Mouse (Mus musculus): ENCODE results near the gene Olfr317. TPM values are rescaled to one million over a fixed set of nuclear protein-coding genes. Genes with fewer than 3 reads are reported as not detected.
"Not testable (repeated sequence)": the region's sequence is repeated elsewhere in the genome, so short reads cannot be mapped to it uniquely, and the experiment has no call there.

Olfr317 gene
- polyA plus RNA-seq (2016; fragmentation: Nextera tagmentation; extraction: Ambion mirVana): not detected in 2 replicates

DNA sequence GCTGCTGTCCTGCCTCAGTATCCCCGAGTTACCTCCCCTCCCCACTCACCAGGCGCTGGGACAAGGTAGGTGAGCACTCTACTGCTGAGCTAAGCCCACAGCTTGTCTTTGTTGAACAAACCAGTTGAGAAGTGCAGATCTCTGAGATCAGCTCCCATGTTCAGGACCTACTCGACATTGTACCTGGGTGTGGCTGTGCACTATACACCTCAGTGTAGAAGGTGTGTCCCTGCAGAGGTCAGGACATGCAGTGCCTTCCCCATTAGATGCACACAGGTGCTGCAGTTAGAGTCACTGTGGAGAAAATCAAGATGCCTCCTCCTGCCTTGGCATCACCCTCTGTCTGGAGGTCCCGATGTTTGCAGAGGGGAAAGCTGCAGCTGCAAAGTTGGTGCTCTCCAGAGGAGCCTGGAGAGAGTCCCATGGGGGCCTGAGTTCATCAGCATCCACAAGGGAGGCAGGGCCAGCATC, at the start of gene Olfr317:
TSS of gene Olfr317 (minus strand) at position 421 of the 471 bp plus-strand sequence.
- Histone ChIP-seq H3K27me3 (no peaks in the 10 kb centered on the region), H3K27ac (no peak within 1 kb of the TSS), H3K4me2 (replicated peaks) (no peak within 1 kb of the TSS), H3K36me3 (no peaks in the 10 kb centered on the region), H3K9me3 (no peaks in the 10 kb centered on the region), H3K9ac (no peak within 1 kb of the TSS), H3K4me3 (no peak within 1 kb of the TSS), H3K4me1 (no peaks in the 10 kb centered on the region)
- ATAC-seq (ENCODE audit: insufficient number of reproducible peaks, insufficient read depth, low FRiP score, low TSS enrichment): no peak
- WGBS: 73% methylated on average over 4 of the region's 4 CpGs

DNA sequence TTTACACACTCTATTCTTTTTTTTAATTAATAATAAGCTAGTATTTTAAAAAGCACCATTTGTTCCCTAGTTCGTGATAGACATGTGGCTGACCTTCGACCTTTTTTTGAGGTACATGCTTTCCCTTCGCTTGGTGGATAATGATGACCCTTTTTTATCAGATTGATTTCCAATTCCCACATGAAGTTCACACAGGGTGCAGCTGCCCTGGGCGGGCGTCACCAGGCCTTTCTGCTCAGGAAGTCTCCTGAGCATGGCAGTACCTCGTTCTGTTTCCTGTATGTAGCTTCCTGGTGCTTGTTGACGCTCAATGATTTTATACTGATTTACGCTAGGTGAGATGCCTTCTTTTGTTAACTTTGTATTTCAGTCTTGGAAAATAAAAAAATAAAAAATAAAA, 49.3 kb upstream of the Olfr317 start:
- Histone ChIP-seq H3K4me1 (no peaks in the 10 kb centered on the region), H3K9ac (no peak overlapping the region), H3K9me3 (no peaks in the 10 kb centered on the region), H3K4me2 (replicated peaks) (no peak overlapping the region), H3K27me3 (no peaks in the 10 kb centered on the region), H3K36me3 (no peaks in the 10 kb centered on the region), H3K27ac (no peak overlapping the region), H3K4me3 (no peak overlapping the region)
- no peak for ATAC-seq (ENCODE audit: insufficient number of reproducible peaks, insufficient read depth, low FRiP score, low TSS enrichment)
- WGBS: 81% methylated on average over 8 of the region's 8 CpGs

GRCm38 (mm10) chr11:58787651-58788050, 48.6 kb upstream of the Olfr317 start:
- Histone ChIP-seq H3K9ac (no peak overlapping the region), H3K4me1 (no peaks in the 10 kb centered on the region), H3K4me2 (replicated peaks) (no peak overlapping the region), H3K36me3 (no peaks in the 10 kb centered on the region), H3K9me3 (no peaks in the 10 kb centered on the region), H3K27ac (no peak overlapping the region), H3K27me3 (no peaks in the 10 kb centered on the region), H3K4me3 (no peak overlapping the region)
- ATAC-seq (ENCODE audit: insufficient number of reproducible peaks, insufficient read depth, low FRiP score, low TSS enrichment): no peak
- 86% methylated on average over 10 of the region's 10 CpGs for WGBS

DNA sequence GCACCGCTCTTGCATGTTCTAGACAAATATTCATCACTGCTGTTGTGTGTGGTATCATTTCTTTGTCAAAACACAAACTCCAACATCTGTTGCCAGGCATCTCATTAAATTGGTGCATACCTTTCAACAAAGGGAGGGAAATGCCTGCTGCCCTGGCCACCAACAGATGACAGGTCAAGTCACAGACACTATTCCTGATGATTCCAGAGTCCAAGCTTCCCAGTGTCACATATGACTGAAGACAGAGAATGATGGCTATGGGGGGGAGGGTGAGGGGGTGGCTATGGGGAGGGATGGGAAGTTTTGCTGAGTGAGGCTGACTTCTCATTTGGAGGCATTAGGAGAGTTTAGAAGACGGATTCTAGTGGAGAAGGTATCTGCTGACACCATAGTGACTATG, 45.2 kb upstream of the Olfr317 start:
- Histone ChIP-seq H3K27ac (no peak overlapping the region), H3K4me2 (replicated peaks) (no peak overlapping the region), H3K27me3 (no peaks in the 10 kb centered on the region), H3K4me3 (no peak overlapping the region), H3K9ac (no peak overlapping the region), H3K36me3 (no peaks in the 10 kb centered on the region), H3K9me3 (no peaks in the 10 kb centered on the region), H3K4me1 (no peaks in the 10 kb centered on the region)
- no peak for ATAC-seq (ENCODE audit: insufficient number of reproducible peaks, insufficient read depth, low FRiP score, low TSS enrichment)
- 84% methylated on average over 2 of the region's 2 CpGs for WGBS

GRCm38 (mm10) chr11:58782480-58783089, 43.6 kb upstream of the Olfr317 start, which contains the start of gene Olfr314:
Olfr314 (plus strand) TSS chr11:58782952.
- Histone ChIP-seq H3K27me3 (no peaks in the 10 kb centered on the region), H3K27ac (no peak within 1 kb of the TSS), H3K9me3 (no peaks in the 10 kb centered on the region), H3K9ac (no peak within 1 kb of the TSS), H3K4me1 (no peaks in the 10 kb centered on the region), H3K4me2 (replicated peaks) (no peak within 1 kb of the TSS), H3K36me3 (no peaks in the 10 kb centered on the region), H3K4me3 (no peak within 1 kb of the TSS)
- no peak for ATAC-seq (ENCODE audit: insufficient number of reproducible peaks, insufficient read depth, low FRiP score, low TSS enrichment)
- 75% methylated on average over 6 of the region's 6 CpGs for WGBS

DNA sequence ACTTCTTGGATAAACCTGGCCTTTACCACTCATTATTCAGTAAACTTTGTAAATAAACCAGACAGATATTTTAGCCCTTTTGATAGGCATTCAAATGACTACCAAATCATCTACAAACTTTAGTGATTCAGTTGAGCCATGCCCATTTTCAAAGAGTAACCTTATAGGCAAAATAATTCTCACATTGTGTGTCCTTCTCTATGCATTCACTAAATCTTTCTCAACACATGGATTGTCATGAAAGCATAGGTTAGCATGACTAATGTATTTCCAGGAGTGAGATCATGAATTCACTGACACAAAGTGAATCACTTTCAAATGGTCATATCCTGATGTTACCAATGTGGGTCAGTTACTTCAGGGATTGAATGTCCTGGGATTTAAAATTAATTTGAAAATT, 33.9 kb upstream of the Olfr317 start, which contains the start of gene Olfr315:
TSS of gene Olfr315 (plus strand) at position 301 of the 400 bp plus-strand sequence.
- no peak for ATAC-seq (ENCODE audit: insufficient number of reproducible peaks, insufficient read depth, low FRiP score, low TSS enrichment)
- Histone ChIP-seq H3K36me3 (no peaks in the 10 kb centered on the region), H3K9ac (no peak within 1 kb of the TSS), H3K4me2 (replicated peaks) (no peak within 1 kb of the TSS), H3K4me3 (no peak within 1 kb of the TSS), H3K27ac (no peak within 1 kb of the TSS), H3K4me1 (no peaks in the 10 kb centered on the region), H3K27me3 (no peaks in the 10 kb centered on the region), H3K9me3 (no peaks in the 10 kb centered on the region)

DNA sequence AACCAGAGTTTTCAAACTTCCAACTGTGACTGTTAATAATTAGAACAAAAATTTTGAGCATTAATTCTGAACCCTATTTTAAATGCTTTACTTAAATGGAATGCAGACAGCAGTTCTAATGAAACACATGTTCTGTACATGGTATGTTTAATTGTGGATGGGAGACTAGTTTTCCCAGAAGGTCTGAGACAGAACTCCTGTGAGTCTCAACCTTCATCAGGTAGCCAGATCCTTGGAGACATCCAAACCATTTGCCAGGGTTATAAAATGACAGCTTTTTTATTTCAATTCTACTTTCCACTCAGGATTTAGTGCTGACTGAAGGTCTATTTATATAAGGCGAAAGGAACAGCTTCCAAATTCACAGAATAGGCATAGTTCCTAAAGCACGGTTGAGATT, 13.4 kb upstream of the Olfr317 start, which contains the start of gene Olfr316:
TSS of gene Olfr316 (plus strand) at position 301 of the 400 bp plus-strand sequence.
- no peaks in the 10 kb centered on the region for H3K9me3 ChIP-seq
- no peak within 1 kb of the TSS for H3K27ac ChIP-seq
- H3K4me3 ChIP-seq: no peak within 1 kb of the TSS
- WGBS: 87% methylated on average over 2 of the region's 2 CpGs
- H3K36me3 ChIP-seq: no peaks in the 10 kb centered on the region
- H3K4me2 ChIP-seq (replicated peaks): no peak within 1 kb of the TSS
- no peak for ATAC-seq (ENCODE audit: insufficient number of reproducible peaks, insufficient read depth, low FRiP score, low TSS enrichment)
- no peaks in the 10 kb centered on the region for H3K4me1 ChIP-seq
- no peak within 1 kb of the TSS for H3K9ac ChIP-seq
- no peaks in the 10 kb centered on the region for H3K27me3 ChIP-seq

GRCm38 (mm10) chr11:58751096-58751495, 12.1 kb upstream of the Olfr317 start:
- H3K36me3 ChIP-seq; H3K4me1 ChIP-seq; H3K27me3 ChIP-seq; ATAC-seq (ENCODE audit: insufficient number of reproducible peaks, insufficient read depth, low FRiP score, low TSS enrichment); H3K27ac ChIP-seq; H3K4me2 ChIP-seq (replicated peaks); H3K4me3 ChIP-seq; H3K9ac ChIP-seq; H3K9me3 ChIP-seq: not testable (repeated sequence)
- WGBS: 81% methylated on average over 18 of the region's 18 CpGs

GRCm38 (mm10) chr11:58733372-58733771, 5.6 kb downstream of the Olfr317 start:
- Histone ChIP-seq H3K9me3 (no peaks in the 10 kb centered on the region), H3K27me3 (no peaks in the 10 kb centered on the region), H3K4me2 (replicated peaks) (no peak overlapping the region), H3K36me3 (no peaks in the 10 kb centered on the region), H3K4me3 (no peak overlapping the region), H3K9ac (no peak overlapping the region), H3K4me1 (no peaks in the 10 kb centered on the region), H3K27ac (no peak overlapping the region)
- WGBS: 63% methylated on average over 3 of the region's 3 CpGs
- ATAC-seq (ENCODE audit: insufficient number of reproducible peaks, insufficient read depth, low FRiP score, low TSS enrichment): no peak

DNA sequence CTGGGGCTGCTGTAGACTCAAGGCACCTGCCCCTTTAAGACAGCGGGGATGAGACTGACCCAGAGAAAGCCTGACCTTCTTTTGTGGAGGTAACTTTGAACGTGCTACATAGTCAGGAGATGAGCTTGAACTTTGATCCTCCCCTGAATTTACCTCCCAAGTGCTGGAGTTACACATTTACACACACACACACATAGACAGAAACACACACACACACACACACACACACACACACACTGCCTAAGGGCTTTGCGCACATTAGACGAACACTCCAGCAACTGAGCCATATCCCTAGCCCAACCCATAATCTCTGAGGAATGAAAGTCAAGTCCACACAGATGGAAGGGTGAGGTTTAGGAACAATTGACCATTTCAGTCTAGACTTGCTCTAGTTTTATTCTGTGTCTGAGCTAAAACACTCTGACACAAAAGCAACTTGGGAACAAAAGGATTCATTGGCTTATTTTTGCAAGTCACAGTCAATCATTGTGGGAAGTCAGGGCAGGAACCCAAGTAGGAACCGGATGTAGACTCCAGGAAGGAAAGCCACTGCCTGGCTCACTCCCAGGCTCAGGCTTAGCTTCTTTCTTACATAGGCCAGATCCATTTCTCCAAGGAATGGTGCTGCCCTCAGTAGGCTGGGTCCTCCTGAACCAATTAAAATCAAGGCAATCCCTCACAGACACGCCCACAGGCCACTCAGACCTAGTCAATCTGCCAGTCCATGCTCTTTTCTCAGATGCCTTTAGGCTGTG, 10.9 kb downstream of the Olfr317 start:
- H3K9ac ChIP-seq; ATAC-seq (ENCODE audit: insufficient number of reproducible peaks, insufficient read depth, low FRiP score, low TSS enrichment); H3K4me2 ChIP-seq (replicated peaks); H3K27ac ChIP-seq; H3K4me3 ChIP-seq; H3K27me3 ChIP-seq; H3K4me1 ChIP-seq; H3K9me3 ChIP-seq; H3K36me3 ChIP-seq: not testable (repeated sequence)
- WGBS: 82% methylated on average over 6 of the region's 6 CpGs

DNA sequence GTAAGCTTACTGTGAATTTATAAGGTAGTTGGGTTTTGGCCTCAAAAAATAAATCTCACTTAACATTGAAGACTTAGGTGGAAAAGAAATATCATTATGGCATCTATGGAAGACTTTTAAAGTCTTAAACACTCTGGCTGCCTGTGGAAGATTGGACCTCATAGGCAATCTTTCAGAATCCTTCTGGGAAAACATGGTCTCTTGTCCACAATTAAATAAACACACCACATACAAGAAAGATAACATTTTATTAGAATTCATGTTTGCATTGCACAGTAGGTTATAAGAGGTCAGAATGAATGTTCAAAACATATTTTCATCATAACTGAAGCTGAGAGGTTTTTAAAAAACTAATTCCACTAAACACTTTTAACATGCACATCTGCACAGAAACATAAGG, 15.1 kb downstream of the Olfr317 start, which contains the start of gene Olfr318:
TSS of gene Olfr318 (minus strand) at position 101 of the 400 bp plus-strand sequence.
- Histone ChIP-seq H3K9me3 (no peaks in the 10 kb centered on the region), H3K4me2 (replicated peaks) (no peak within 1 kb of the TSS), H3K4me1 (no peaks in the 10 kb centered on the region), H3K27ac (no peak within 1 kb of the TSS), H3K27me3 (no peaks in the 10 kb centered on the region), H3K36me3 (no peaks in the 10 kb centered on the region), H3K9ac (no peak within 1 kb of the TSS), H3K4me3 (no peak within 1 kb of the TSS)
- ATAC-seq (ENCODE audit: insufficient number of reproducible peaks, insufficient read depth, low FRiP score, low TSS enrichment): no peak

GRCm38 (mm10) chr11:58719701-58720100, 19.3 kb downstream of the Olfr317 start:
- WGBS: 77% methylated on average over 4 of the region's 4 CpGs
- Histone ChIP-seq H3K4me1 (no peaks in the 10 kb centered on the region), H3K9ac (no peak overlapping the region), H3K27me3 (no peaks in the 10 kb centered on the region), H3K9me3 (no peaks in the 10 kb centered on the region), H3K36me3 (no peaks in the 10 kb centered on the region), H3K4me3 (no peak overlapping the region), H3K27ac (no peak overlapping the region), H3K4me2 (replicated peaks) (no peak overlapping the region)
- no peak for ATAC-seq (ENCODE audit: insufficient number of reproducible peaks, insufficient read depth, low FRiP score, low TSS enrichment)

All from embryonic facial prominence, embryonic 12.5 days (tissue).